Mouse (Mus musculus) neural tube, embryonic 14.5 days (tissue): Measurements from ENCODE around the gene Ube2l6. TPM values are rescaled to one million over a fixed set of nuclear protein-coding genes. Genes with fewer than 3 reads are reported as not detected.

Source experiments
- ATAC-seq: fragments of 200-750 bp; cut with Nextera tagmentation; 2 replicates; pipeline ENCODE4 v1.8.0; 2017; ENCODE audit warnings: low read depth, mild to moderate bottlenecking, moderate TSS enrichment, moderate library complexity
- H3K27ac ChIP-seq: fragments of 300-500 bp; sonication (generic); 2 replicates; pipeline ENCODE4 v1.5.1; 2014; ENCODE audit warnings: low read depth, mild to moderate bottlenecking, control low read depth, low read length, moderate library complexity, mixed read lengths
- H3K27me3 ChIP-seq: fragments of 300-500 bp; sonication (generic); 2 replicates; pipeline ENCODE4 v1.6.1; 2014; ENCODE audit warnings: low read length; ENCODE audit not compliant: control insufficient read depth, insufficient read depth
- H3K36me3 ChIP-seq: fragments of 300-500 bp; sonication (generic); 2 replicates; pipeline ENCODE4 v1.6.1; 2014; ENCODE audit warnings: low read length, mixed read lengths; ENCODE audit not compliant: control insufficient read depth, insufficient read depth
- H3K4me1 ChIP-seq: fragments of 300-500 bp; sonication (generic); 2 replicates; pipeline ENCODE4 v1.6.1; 2014; ENCODE audit warnings: low read length; ENCODE audit not compliant: control insufficient read depth, insufficient read depth
- H3K4me2 ChIP-seq: fragments of 300-500 bp; sonication (generic); 2 replicates; pipeline ENCODE4 v1.6.1; 2014; ENCODE audit warnings: mild to moderate bottlenecking, low read depth, low read length, control low read depth
- H3K4me3 ChIP-seq: fragments of 300-500 bp; sonication (generic); 2 replicates; pipeline ENCODE4 v1.5.1; 2014; ENCODE audit warnings: low read depth, low read length, control low read depth, mixed read lengths
- H3K9ac ChIP-seq: fragments of 300-500 bp; sonication (generic); replicated peaks from 2 replicates; pipeline ENCODE4 v1.6.1; 2014; ENCODE audit warnings: low read depth, mild to moderate bottlenecking, control low read depth, low read length, mixed read lengths
- H3K9me3 ChIP-seq: fragments of 300-500 bp; sonication (generic); 2 replicates; pipeline ENCODE4 v1.6.1; 2016; ENCODE audit warnings: low read length; ENCODE audit not compliant: control insufficient read depth
- WGBS: fragments of 180-500 bp; shearing (Covaris S2); extraction: QIAGEN DNeasy Blood & Tissue Kit; methylation state at CpG from one replicate; pipeline ENCODE4 v1.1.7; 2014; 5-methylcytosine and 5-hydroxymethylcytosine counted together
- polyA plus RNA-seq: library from polyadenylated mRNA; unstranded; fragments of >200 nt; fragmentation: Nextera tagmentation; extraction: Ambion mirVana; gene quantifications from 2 replicates; pipeline ENCODE4 v1.2.1, GENCODE M21; 2014

The Ube2l6 gene
- polyA plus RNA-seq, 1 experiment from 2014 or later, result 16.3 TPM

- no peak overlapping the region for H3K4me3 ChIP-seq
- no peak overlapping the region for H3K27ac ChIP-seq
- WGBS, result 34% methylated on average over 23 of the region's 23 CpGs
- H3K4me2 ChIP-seq, result no peak overlapping the region
- no peak overlapping the region for H3K9ac ChIP-seq
- no peaks in the 10 kb centered on the region for H3K36me3 ChIP-seq
- H3K27me3 ChIP-seq, result no peaks in the 10 kb centered on the region
- no peaks in the 10 kb centered on the region for H3K9me3 ChIP-seq
- peak; percentile 53; the same call in 1 of the 2 replicates for ATAC-seq
- H3K4me1 ChIP-seq, result no peaks in the 10 kb centered on the region
These were observed 52.8 kb downstream of the Ube2l6 start for GRCm38 (mm10) chr2:84851130-84852040.

GRCm38 (mm10) chr2:84855732-84856131 is 57.1 kb downstream of the Ube2l6 start:
- H3K4me1 ChIP-seq, result no peaks in the 10 kb centered on the region
- no peak overlapping the region for H3K4me3 ChIP-seq
- no peaks in the 10 kb centered on the region for H3K36me3 ChIP-seq
- no peaks in the 10 kb centered on the region for H3K27me3 ChIP-seq
- no peak overlapping the region for H3K9ac ChIP-seq
- H3K27ac ChIP-seq, result no peak overlapping the region
- H3K9me3 ChIP-seq, result no peaks in the 10 kb centered on the region
- WGBS, result 68% methylated on average over 2 of the region's 2 CpGs
- peak; percentile 83 for ATAC-seq
- H3K4me2 ChIP-seq, result no peak overlapping the region

DNA sequence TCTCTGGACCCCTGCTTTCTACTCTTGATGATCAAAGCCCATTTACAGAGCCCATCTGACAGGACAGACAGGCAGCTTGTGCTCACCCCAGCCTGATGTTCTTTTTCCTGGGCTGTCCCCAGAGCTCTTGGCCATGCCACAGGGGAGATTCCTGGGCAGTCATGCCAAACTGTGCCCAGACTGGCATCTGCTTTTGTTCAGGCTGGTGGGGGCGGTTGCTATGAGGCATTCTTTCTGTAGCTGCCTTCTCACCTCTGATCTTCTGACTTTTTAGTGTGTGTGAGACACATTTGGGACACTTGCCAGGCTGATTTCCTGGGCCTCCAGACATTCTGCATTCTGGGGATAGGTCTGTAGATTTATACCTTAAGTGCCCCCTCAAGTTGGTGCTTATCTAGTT is 59.9 kb downstream of the Ube2l6 start:
- no peak for ATAC-seq
- no peaks in the 10 kb centered on the region for H3K27me3 ChIP-seq
- H3K27ac ChIP-seq, result no peak overlapping the region
- H3K9me3 ChIP-seq, result no peaks in the 10 kb centered on the region
- WGBS, result 96% methylated on average over 1 of the region's 1 CpGs
- H3K4me1 ChIP-seq, result no peaks in the 10 kb centered on the region
- no peak overlapping the region for H3K9ac ChIP-seq
- no peaks in the 10 kb centered on the region for H3K36me3 ChIP-seq
- no peak overlapping the region for H3K4me2 ChIP-seq
- no peak overlapping the region for H3K4me3 ChIP-seq

Other genes starting within 250 kb of the Ube2l6 start
- 30.1 and 40.4 TPM in 2 replicates for gene Ctnnd1, start 148.1 kb upstream of the Ube2l6 start, polyA plus RNA-seq
- gene Btbd18, start 139.7 kb upstream of the Ube2l6 start, polyA plus RNA-seq, result 0.24 and 0.44 TPM in 2 replicates
- gene Selenoh, start 128.1 kb upstream of the Ube2l6 start, polyA plus RNA-seq, result 163 and 181 TPM in 2 replicates
- 0.13 TPM in 1 of 2 replicates, not detected in the other for gene Gm28635, start 120.8 kb upstream of the Ube2l6 start, polyA plus RNA-seq
- 61.5 and 64.5 TPM in 2 replicates for gene Med19, start 120.4 kb upstream of the Ube2l6 start, polyA plus RNA-seq
- gene Tmx2, start 119.7 kb upstream of the Ube2l6 start, polyA plus RNA-seq, result 311 and 342 TPM in 2 replicates
- 22.8 and 23.9 TPM in 2 replicates for gene Zdhhc5, start 83.6 kb upstream of the Ube2l6 start, polyA plus RNA-seq
- 20.6 and 24.7 TPM in 2 replicates for gene Clp1, start 71.5 kb upstream of the Ube2l6 start, polyA plus RNA-seq
- gene Ypel4, start 64.8 kb upstream of the Ube2l6 start, polyA plus RNA-seq, result 17.8 TPM in 2 replicates
- 1.7 and 2.6 TPM in 2 replicates for gene Gm19426, start 55.2 kb upstream of the Ube2l6 start, polyA plus RNA-seq
- 15.7 and 34.8 TPM in 2 replicates for gene Serping1, start 23.4 kb upstream of the Ube2l6 start, polyA plus RNA-seq
- gene Smtnl1, start 23.8 kb downstream of the Ube2l6 start, polyA plus RNA-seq, result not detected in 2 replicates
- gene Timm10, start 28.2 kb downstream of the Ube2l6 start, polyA plus RNA-seq, result 63.8 and 89.4 TPM in 2 replicates
- 0.63 and 1.8 TPM in 2 replicates for gene Slc43a1, start 40.0 kb downstream of the Ube2l6 start, polyA plus RNA-seq
- gene Rtn4rl2, start 87.9 kb downstream of the Ube2l6 start, polyA plus RNA-seq, result 1.8 and 4.9 TPM in 2 replicates
- gene Slc43a3, start 137.8 kb downstream of the Ube2l6 start, polyA plus RNA-seq, result 2.5 and 7.1 TPM in 2 replicates
- not detected in 2 replicates for gene Prg2, start 181.6 kb downstream of the Ube2l6 start, polyA plus RNA-seq
- gene Prg3, start 189.4 kb downstream of the Ube2l6 start, polyA plus RNA-seq, result not detected in 2 replicates
- 152 and 178 TPM in 2 replicates for gene Ssrp1, start 238.4 kb downstream of the Ube2l6 start, polyA plus RNA-seq
- gene P2rx3, start 238.6 kb downstream of the Ube2l6 start, polyA plus RNA-seq, result 0.94 and 22.0 TPM in 2 replicates
- 6.8 and 10.6 TPM in 2 replicates for gene Tnks1bp1, start 249.2 kb downstream of the Ube2l6 start, polyA plus RNA-seq